Mouse (Mus musculus): ENCODE data around the gene Fancd2os.

- TF ChIP-seq CTCF (IDR thresholded peaks at IDR 0.05; ENCODE audit: low read depth) (no peak), EP300 (IDR thresholded peaks at IDR 0.05; ENCODE audit: low read depth) (no peak)
Measured at GRCm38 (mm10) chr6:113559736-113560135, 40.8 kb downstream of the Fancd2os start.
